Mouse (Mus musculus) lung, adult 2 months (tissue): ENCODE data around the gene Slpi.

Experiments used
- CTCF ChIP-seq: fragments of 200-500 bp; IDR thresholded peaks from 2 replicates; pipeline ENCODE4 v1.5.1; 2011; ENCODE audit warnings: mild to moderate bottlenecking, low read length, control low read depth; ENCODE audit not compliant: insufficient read depth
- POLR2A ChIP-seq: fragments of 200-500 bp; IDR thresholded peaks from 2 replicates; pipeline ENCODE4 v1.6.1; 2011; ENCODE audit warnings: low read depth, mild to moderate bottlenecking, control low read depth, low read length, borderline replicate concordance; ENCODE audit errors: extremely low read depth

DNA sequence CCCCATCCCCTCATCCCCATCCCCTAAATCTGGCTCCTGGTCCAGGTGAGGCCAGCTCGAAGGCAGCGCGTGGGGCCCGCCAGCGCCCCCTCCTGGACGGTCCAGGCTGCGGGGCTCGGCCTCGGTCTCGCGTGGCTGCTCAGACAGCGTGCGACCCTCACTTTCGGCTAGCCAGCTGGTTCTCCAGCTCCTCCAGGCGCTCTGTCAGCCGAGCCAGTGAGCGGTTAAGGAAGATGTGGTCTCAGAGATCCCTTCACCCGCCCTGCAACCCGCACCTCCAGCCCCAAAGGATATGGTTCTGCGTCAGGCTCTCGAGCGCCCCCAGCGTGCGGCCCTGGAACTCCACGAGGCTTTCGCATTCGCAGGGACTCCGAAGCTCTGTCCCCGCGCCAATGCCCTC, 604 bp upstream of the Slpi start:
- peak; percentile 65 for TF ChIP-seq CTCF
- no peak for TF ChIP-seq POLR2A
